Mouse (Mus musculus) olfactory bulb, adult 2 months (tissue): ENCODE results near the gene Ccl17.

Experiments
- CTCF ChIP-seq: fragments of 200-500 bp; IDR thresholded peaks from 2 replicates; pipeline ENCODE4 v1.5.1; 2012; ENCODE audit warnings: low read depth, mild to moderate bottlenecking, low read length, moderate library complexity; ENCODE audit not compliant: insufficient read depth
- POLR2A ChIP-seq: fragments of 200-500 bp; IDR thresholded peaks from 2 replicates; pipeline ENCODE4 v1.6.1; 2012; ENCODE audit warnings: mild to moderate bottlenecking, low read depth, low read length, moderate library complexity; ENCODE audit not compliant: insufficient read depth

DNA sequence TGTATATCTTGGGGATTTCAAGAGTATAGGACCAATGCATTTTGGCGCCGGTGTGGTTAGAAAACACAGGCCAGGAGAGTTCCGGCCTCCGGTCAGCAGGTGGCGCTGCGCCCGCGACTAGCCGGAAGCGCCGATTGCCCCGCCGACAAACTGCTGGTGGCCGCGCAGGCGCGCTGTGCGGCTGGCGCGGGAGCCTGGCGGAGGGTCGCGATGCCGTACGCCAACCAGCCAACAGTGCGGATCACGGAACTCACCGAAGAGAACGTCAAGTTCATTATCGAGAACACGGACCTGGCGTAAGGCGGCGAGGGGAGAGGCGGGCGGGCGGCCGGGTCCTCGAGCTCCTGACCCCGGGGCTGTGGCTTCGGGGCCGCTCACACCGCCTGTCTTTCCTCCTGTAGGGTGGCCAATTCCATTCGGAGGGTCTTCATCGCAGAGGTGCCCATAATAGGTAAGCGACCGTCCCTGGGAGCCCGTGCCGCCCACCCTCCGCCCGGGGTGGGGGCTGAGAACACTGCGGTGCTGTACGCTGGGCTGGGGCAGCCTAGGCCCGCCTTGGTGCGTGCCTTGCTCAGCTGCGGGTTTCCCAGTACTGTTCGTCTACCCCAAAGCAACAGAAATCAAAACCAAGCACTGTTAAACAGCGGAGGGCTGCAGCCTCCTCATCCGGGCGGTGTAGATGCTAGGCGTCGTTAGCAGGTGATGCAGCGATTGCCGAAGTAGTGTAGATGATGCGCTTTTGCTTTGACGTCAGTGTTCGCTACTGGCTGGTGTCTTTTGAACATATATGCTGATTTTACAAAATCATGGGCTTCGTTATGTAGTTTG lies 47.3 kb downstream of the Ccl17 start, which contains the start of gene Polr2c:
- TF ChIP-seq CTCF, result peak; percentile 73
- TF ChIP-seq POLR2A, result peak; percentile 75
